Mouse (Mus musculus) neural tube, embryonic 10.5 days (tissue): ENCODE data around the gene Ramac.

Experiments
- DNase-seq: peaks from one replicate; pipeline ENCODE4 v3.0.0-alpha.2; 2017; ENCODE audit warnings: low spot score; ENCODE audit errors: extremely low spot score

Ramac gene

DNA sequence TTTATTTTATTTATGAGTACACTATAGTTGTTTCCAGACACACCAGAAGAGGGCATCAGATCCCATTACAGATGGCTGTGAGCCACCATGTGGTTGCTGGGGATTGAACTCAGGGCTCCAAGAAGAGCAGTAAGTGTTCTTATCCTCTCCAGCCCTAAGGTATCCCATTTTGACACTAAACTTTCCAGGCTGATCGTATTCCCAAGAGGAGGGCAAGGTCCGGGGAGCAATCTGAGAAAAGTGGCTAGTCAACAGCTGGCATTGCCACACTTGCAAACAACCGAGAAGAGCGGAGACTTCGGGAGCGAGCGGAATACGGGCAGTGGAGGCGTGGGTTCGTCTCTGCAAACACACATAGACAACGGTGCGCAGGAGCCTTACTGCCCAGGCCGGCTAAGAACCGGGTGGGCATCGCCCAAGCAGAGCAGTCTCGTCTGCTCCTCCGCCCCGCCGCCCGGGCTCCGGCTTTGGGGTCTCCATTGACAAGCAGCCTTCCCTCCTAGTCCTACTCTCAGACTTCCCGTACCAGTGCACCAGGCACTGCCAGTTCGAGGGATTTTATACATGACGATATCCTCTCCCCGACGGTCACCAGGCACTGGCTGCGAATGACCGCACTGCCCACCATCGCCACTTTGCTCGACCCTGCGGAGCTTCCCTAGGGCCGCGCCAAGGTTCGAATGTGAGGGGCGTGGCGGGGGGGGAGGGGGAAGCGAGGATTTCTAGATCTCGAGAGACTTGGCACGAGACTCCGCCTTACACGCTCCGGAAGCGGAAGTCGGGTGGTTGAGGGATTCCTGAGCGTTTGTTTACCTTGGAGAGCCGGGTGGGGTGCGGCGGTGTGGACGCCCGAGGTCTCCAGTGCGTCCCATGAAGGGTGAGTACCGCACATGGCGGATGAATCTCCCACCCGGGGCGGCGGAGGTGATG, at the start of gene Ramac:
Gene Ramac, plus strand, starts transcription at position 746 of the 930 bp plus-strand sequence.
- DNase-seq = peak; percentile 96

DNA sequence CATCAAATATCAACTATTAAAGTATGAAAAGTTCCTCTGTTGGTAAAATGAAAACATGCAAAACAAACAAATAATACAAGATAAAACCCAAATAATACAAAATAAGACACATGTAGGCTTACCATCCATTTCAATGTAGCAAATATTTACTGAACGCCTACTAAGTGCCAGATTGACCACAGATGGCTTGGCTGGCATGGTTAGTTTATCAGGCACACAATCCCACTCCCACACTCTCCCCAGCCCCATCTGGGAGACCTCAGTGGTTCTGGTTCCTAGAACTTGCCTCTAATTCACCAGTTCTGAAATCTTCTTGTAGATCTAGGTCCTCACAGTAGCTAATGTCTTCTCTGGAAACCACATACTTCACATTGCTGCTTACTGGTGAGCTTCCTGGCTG, 44.1 kb upstream of the Ramac start:
- DNase-seq = no peak

DNA sequence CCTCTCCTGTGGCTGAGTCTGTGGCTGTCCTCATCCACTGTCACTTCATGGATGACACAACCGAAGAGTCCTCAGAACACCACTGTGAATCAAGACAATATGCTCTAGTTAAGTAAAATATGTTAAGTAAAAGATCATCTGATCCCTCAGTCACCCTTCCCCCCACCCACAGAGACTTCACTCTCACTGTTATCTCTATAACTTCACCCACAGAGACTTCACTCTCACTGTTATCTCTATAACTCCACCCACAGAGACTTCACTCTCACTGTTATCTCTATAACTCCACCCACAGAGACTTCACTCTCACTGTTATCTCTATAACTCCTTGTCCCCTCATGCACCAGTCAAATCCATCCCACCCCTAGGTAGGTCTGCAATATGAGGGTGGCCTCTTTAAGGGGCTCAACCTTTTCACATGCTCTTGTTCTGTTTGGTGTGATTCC, 43.5 kb upstream of the Ramac start:
- DNase-seq = no peak

DNA sequence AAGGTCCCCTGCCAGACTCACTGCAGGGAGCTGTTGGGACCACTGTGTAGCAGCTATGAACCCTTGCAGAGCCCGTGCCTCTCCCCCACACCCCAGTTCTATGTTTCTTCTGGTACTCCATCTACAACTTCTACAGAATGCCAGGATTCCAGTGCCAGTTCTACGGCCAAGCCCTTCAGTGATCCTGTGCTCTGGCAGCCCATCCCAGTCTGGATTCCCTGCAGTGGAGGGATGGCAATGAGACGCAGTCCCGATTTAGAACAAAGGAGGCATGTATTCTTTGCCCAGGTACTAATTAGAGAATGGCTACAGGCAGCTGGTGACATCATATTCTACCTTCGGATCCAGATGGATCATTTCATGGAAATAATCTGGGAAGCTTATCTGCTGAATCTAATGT, 41.5 kb upstream of the Ramac start:
- DNase-seq = no peak

DNA sequence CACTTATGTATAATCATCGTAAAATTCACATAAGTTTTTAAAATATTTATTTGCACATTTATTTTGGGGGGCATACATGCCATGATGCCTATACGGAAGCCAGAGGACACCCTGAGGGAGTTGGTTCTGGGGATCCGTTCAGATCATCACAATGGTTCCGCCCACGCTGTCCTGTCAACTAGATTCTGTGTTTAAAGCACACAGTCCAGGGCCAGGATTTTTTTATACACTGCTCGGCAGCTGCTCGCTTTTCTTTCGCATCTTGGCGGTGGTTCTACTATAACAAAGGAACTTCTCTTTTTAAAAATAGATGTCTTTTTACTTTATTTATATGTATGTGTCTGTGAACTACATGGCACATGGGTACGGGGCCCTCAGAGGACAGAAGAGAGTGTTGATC, 38.9 kb upstream of the Ramac start:
- DNase-seq = no peak

DNA sequence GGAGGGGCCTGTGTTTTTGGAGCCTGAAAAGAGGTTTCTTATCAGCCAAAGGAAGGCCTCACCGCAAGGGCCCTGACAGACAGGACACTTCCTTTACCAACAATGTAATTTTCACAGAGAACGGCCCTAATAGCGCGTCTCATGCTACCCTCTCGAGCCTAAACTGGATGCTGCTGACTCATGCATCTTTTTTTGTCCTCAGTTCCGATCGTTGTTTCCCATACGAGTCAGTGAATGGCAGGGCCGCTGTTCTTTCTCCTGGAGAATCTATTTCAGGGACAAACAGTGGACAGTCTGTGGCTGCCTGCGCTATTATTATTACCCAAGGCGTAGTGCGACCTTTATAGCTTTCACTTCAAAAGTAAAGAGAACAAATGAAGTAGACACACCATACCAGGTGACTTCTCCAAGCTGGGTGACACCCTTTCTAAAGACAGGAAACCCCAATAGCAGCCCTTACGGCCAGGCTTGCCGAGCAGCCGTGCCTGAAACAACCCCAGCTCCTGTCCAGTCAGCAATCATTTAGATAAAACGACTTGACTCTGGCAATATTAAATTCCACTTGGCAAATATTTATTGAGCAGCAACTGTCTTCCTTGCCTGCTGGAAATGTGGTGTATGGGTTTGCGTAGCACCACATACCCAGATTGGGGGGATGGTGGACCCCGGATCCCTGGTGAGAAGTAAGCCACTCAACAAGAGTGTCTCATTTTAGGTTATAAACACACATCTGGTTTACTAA, 36.6 kb upstream of the Ramac start:
- DNase-seq = no peak

DNA sequence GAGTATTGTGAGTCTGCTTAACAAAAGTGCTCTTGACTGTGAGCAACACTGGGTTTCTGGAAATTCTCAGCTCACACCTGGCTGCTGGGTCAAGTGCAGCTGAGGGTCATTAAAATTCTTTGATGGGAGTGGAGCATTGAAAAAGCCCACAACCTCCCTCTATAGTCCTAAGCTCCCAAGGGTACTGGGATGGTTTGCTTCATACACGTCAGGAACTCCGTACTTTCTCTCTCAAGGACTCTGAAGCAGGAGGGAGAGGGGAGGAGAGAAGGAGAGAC, 36.1 kb upstream of the Ramac start:
- DNase-seq = no peak

DNA sequence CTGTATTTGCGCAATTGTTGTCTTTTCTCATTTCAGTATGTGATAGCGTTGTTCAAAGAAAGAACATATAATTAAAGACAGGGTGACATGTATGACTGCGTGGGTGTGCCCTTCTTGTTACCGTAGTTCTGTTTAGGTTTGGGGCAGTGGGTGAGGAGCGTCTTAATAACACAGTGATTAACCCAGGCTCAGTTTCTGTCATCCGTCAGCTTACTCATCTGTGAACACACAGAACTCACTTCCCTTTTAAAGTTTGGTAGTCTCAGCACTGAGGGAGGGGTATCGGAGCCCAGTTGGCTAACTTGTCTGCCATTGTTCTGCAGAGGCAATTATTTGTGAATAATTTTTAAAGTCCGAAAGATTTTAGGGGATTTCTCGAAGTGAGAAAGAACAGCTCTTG, 35.0 kb upstream of the Ramac start:
- DNase-seq = no peak

DNA sequence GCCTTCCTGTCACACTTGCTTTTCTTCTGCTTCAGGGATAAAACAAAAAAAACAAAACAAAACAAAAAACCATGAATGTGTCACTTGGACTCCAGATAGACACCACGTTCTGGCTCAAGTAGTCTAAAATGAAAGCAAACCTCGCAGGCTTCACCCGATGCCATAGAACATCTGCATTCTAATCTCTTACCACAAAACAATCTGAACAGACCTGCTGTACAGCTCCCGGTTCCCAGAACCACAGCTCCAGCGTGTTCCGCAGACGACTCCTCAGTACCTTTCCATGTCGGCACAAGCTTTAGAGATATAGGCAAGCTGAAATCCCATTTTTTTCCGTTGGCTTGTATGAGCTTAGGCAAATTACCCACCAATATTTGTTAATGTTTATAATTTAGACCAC, 32.9 kb upstream of the Ramac start:
- no peak for DNase-seq

DNA sequence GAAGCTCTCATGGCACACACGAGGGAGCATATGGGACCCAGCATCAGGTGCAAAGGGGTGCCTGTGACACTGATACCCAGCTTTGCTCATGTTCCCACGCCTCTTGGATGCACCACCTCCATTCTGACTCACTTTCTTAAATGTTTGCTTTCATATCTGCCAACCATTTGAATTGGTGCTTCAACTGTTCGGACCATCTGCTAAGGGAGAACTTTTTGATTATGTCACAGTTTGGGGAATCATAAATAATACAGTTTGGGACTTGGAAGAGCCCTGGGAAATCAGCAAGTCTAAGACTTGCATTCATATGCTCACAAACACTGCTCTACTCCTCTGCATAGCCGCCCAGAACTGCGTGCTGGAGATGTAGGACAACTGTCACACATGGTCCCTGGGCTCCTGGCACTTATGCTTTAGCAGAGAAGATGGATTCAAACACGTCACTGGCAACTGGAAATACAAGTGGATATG, 31.5 kb upstream of the Ramac start:
- no peak for DNase-seq

DNA sequence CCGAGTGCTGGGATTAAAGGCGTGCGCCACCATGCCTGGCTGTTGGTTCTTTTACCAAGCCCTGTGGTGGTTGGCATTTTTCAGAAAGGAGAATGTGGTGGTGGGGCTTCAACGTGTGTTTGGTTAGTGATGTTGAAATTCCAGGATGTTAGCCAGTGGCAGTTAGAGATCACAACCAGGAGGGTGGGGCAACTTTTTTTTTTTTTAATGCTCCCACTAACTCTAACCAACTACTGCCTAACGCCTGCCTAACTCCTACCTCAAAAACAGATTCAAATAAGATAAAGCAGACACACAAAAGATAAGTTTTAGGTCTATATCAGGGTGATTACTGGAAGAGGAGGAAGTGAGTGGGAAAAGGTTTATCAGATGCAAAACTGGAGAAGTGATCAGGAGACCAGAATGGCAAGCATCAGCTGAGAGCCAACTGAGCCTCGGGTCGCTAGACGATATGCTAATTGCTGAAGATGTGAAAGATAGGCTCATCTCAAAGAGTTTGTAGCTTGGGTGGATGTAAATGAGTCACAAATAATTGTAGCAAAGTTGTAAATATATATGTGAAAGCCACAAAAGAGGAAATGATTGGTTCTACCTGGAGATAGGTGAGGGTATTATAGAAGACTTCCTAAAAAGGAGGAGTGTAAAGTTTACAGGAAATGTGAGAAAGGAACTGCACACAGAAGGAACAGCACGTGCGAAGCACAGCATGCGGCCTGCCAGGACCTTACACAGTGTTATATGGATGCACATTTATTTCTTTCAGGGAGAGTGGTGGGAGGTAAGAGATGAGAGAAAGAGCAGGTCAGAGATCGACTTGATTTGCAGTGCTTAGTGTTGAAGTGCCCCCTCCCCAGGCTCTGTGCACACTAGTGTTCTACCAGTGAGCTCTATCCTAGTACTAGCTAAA, 30.3 kb upstream of the Ramac start:
- DNase-seq = no peak

DNA sequence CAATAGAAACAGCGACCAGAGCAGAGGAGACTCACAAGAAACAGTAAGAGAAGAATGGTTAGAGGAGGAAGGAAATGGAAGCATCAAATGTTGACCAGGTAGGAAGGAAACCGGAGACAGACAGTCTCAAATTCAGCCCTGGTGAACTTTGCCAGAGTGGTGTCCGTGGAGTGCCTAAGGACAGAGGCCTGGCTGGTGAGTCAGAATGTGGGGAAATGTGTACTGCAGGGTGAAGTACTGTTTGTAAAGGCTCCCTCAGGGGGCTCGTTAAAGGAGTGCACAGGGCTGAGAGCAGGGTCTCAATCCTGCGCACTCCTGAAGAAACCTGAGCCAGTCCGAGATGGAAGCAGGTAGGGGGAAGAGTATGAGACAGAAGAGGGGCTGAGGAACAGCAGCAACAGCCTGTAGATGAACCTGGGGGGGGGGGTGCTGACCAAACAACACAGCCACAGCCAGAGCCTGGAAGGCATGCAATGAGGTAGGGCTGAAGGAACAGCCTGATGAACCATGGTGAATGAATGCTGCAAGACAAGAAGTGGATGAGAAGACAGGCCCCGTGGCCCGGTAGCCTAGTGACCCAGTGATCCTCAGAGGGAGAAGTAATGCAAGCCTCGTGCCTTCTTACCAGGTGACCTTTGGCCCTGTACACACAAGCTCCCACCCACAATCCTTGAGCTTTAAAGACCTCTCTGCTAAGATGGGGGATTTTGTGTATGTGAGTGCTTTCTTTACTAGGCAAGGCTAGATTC, 27.3 kb upstream of the Ramac start:
- DNase-seq = no peak

DNA sequence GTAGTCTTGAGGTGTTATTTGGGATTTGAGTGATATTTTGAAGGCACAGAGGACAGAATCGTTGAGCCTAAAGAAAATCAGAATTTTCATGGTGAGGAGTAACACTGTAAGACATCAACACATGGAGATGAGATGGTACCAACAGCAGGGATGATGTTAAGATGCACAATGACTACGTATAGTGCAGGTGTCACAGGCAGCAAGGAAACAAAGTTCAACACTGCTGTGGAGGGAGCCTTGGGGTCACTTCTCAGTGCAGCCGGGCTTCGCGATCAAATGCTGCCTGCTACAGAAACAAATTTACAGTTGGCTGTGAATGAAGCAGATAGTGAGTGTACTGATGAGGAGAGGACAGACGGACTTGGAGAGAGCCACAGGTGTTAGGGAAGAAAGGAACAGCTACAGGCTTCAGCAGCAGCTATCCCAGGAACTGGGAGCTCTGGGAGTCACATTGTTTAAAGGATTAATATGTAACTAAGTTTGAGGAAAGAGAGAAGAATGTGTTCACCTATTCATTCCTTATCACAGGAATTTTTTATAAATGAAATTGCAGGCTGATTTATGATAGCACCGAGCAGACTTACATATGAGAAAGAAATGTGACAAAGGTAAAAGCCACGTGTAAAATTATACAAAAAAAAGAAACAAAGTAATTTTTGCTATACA, 23.9 kb upstream of the Ramac start:
- DNase-seq = no peak

DNA sequence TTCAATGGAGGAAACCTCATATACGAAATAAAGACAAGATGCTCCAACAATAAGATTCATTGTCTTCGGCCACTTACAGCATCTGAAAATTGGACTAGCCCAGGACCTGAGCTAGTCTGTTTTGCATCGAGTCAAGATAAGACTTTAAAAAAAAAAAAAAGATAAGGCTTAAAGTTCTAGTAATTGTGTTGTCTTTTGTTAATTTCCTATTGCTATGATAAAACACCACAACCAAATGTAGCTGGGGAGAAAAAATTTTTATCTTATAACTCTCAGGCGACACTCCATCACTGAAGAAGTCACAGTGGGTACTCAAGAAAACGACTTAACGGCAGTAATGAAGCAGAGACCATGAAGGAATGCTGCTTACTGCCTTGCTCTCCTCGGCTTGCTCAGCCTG, 22.7 kb upstream of the Ramac start:
- no peak for DNase-seq

DNA sequence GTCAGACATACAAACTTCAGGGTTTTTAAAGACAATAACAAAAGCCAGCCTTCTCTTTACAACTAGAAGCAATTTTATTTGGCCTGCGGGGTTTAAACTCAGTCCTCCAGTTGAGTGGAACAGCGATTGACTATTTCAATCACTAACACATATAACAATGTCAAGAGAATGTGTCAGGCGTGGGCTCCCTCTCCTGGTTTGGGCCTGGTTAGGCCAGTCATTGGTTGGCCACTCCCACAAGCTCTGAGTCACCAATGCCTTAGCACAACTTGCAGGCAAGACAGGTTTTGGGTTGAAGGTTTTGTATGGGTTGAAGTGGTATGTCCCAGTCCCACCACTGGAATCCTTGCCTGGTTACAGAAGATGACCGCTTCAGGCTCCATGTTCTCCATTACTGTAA, 18.6 kb upstream of the Ramac start:
- DNase-seq = no peak

DNA sequence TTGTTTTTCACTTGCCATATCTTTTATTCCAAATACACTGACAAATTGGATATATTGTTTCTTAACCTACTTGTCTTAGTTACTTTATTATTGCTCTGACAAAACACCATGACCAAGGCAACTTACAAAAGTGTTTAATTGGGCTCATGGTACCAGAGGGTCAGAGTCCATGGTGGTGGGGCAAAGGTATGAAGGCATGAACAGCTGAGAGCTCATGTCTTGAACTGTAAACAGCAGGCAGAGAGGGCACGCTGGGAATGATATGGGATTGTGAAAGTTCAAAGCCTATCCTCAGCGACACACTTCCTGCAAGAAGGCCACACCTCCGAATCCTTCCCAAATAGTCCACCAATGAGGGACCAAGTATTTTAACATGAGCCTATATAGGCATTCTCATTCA, 14.8 kb upstream of the Ramac start:
- no peak for DNase-seq

DNA sequence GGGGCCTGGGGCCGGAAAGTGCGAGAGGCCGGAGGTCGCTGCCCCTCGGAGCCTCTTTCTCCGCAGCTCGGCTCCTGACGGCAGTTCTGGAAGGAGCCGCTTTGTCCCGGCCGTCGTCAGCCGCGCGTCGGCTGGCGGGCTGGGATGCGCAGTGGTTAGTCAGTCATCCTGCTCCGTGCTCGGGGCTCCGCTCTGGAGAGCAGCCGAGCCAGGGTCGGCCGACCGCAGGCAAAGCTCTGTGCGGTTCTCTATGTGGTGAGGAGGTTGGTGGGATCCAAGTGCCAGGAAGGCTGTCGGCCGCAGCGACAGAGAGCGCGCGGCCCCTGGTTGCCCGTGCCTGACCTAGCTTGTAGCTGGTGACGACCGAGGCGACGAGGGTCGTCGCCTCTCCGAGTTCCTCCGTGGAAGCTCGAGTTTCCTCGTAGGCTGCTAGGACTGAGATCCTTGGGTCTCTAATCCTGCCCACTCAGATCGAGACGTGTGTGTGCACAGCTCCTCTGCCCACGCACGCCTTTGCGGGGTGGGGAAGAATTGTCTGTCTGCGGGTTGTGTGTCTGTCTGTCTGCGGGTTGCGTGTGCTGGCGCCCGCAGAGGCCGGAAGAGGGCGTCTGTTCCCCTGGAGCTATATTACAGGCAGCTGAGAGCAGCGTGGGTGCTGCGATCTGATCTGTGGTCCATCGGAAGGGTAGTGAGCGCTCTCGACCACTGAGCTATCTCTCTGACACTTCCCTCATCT, 553 bp downstream of the Ramac start:
- no peak for DNase-seq

DNA sequence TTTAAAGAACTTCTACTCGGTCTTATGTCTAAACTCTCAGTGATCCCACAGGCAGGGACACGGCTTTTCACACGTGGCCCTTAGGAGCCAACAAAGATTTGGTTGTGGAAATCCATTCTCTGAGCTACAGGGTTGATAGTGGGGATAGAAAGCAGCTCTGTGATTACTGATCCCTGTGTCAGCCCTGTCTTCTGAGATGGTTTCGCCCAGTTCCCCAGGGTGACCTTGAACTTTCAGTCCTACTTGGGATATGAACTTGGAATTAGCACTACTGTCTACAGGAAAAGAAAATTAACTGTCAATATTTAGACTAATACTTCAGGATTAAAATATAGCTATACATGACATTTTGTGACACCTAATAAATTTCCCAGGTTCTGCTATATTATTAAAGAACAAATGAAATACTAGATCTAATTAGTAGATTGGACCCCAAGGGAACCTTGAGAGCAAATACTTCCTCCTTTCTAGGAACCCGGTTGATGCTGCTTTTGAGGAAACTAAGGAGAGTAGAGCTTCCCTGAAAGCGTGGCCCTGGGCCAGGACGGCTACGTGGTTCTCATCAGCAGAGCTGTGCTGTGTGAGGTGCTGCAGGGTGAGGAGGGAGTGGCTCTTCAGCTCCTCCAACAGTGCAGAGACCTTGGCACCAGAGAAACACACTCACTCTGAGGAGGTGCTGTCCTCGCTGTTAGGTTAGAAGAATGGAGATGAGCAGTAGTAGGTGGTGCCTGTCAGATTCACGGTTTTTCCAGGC, 10.2 kb downstream of the Ramac start:
- no peak for DNase-seq

DNA sequence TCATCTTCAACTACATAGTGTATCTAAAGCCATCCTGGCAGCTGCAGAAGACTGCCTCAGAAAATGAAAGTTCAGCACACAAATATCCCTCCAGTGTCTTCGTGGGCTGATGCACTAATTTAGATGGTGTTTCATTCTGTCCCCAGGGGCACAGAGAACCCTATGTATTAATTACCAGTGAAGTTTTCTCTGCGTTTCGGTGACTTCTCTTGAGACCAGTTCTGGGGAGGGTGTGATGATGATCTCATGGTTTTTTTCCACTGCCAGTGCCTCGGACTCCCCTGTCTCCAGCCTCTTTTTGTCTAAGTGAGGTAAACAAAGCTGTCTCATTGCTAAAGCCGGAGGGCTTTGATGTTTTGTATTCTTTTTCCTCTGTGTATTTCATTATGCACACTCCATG, 12.6 kb downstream of the Ramac start:
- no peak for DNase-seq
